Mouse (Mus musculus) stomach, postnatal 0 days (tissue): Measurements from ENCODE around the gene Zfp423.

Source experiments
- CTCF ChIP-seq: IDR thresholded peaks from 2 replicates; pipeline ENCODE4 v1.5.1; 2016; ENCODE audit warnings: antibody characterized with exemption, low read depth, mild to moderate bottlenecking, moderate library complexity
- EP300 ChIP-seq: optimal IDR thresholded peaks from 2 replicates; pipeline ENCODE3; 2016; ENCODE audit warnings: antibody characterized with exemption

DNA sequence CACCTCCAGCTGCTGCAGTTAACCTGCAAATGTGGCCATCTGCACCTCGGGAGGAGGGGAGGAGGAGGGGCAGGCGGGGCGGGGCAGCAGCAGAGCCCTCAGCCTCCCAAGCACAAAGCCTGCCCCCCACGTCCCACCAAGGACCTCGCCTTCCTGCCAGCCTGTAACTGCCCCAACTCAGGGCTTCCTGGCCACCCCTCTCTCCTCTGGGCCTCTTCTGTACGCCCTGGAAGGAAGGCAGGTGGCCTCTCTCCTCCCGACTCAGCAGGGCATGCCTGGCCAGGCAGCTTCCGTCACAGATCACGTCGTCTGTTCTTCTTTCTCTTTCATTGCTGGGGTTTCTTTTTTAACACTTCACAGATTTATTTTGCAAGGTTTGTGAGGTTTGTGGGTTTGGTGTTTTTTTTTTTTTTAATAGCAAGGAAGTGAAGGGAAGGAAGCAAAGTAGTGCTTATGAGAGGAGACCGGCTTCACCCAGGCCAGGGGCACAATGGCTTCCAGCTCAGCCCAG lies 251.2 kb downstream of the Zfp423 start:
- no peak for TF ChIP-seq CTCF
- no peak for TF ChIP-seq EP300
